Mouse (Mus musculus): ENCODE data around the gene Map1s.

GRCm38 (mm10) chr8:70907518-70907917 is 1.8 kb downstream of the Map1s start:
- TF ChIP-seq CTCF (conservative IDR thresholded peaks at IDR 0.05; ENCODE audit: low read length) (no peak), POU5F1 (IDR thresholded peaks at IDR 0.05; ENCODE audit: borderline replicate concordance, low read length) (no peak)
